Mouse (Mus musculus) heart, embryonic 15.5 days (tissue): ENCODE results near the gene Iffo2. TPM values are rescaled to one million over a fixed set of nuclear protein-coding genes. Genes with fewer than 3 reads are reported as not detected.

Source experiments
- ATAC-seq: fragments of 200-750 bp; cut with Nextera tagmentation; replicated peaks from 2 replicates; pipeline ENCODE4 v1.8.0; 2017; ENCODE audit warnings: low read depth, moderate TSS enrichment; ENCODE audit not compliant: insufficient number of reproducible peaks, insufficient read depth, low FRiP score
- H3K27ac ChIP-seq: fragments of 300-500 bp; sonication (generic); 2 replicates; pipeline ENCODE4 v1.5.1; 2015; ENCODE audit warnings: mild to moderate bottlenecking, inconsistent platforms
- H3K27me3 ChIP-seq: fragments of 300-500 bp; sonication (generic); 2 replicates; pipeline ENCODE4 v1.6.1; 2015; ENCODE audit warnings: inconsistent platforms
- H3K36me3 ChIP-seq: fragments of 300-500 bp; sonication (generic); 2 replicates; pipeline ENCODE4 v1.6.1; 2015; ENCODE audit warnings: mild to moderate bottlenecking, inconsistent platforms
- H3K4me1 ChIP-seq: fragments of 300-500 bp; sonication (generic); replicated peaks from 2 replicates; pipeline ENCODE4 v1.6.1; 2015; ENCODE audit warnings: inconsistent platforms
- H3K4me2 ChIP-seq: fragments of 300-500 bp; sonication (generic); 2 replicates; pipeline ENCODE4 v1.6.1; 2015; ENCODE audit warnings: inconsistent platforms, mild to moderate bottlenecking, moderate library complexity
- H3K4me3 ChIP-seq: fragments of 300-500 bp; sonication (generic); 2 replicates; pipeline ENCODE4 v1.5.1; 2015; ENCODE audit warnings: mild to moderate bottlenecking, inconsistent platforms
- H3K9ac ChIP-seq: fragments of 300-500 bp; sonication (generic); 2 replicates; pipeline ENCODE4 v1.6.1; 2015; ENCODE audit warnings: mild to moderate bottlenecking, inconsistent platforms
- H3K9me3 ChIP-seq: fragments of 300-500 bp; sonication (generic); replicated peaks from 2 replicates; pipeline ENCODE4 v1.6.1; 2016; ENCODE audit warnings: inconsistent platforms
- WGBS: fragments of 180-500 bp; shearing (Covaris S2); methylation state at CpG from one replicate; pipeline ENCODE4 v1.1.7; 2015; ENCODE audit warnings: mixed read lengths; 5-methylcytosine and 5-hydroxymethylcytosine counted together
- microRNA-seq: library from miRNA; unstranded; fragments of <30 nt; microRNA quantifications from one replicate; pipeline ENCODE4, GENCODE M21; 2016
- polyA plus RNA-seq: library from polyadenylated mRNA; unstranded; fragments of >200 nt; fragmentation: Nextera tagmentation; extraction: Ambion mirVana; gene quantifications from 2 replicates; pipeline ENCODE4 v1.2.1, GENCODE M21; 2015

Iffo2 gene
- polyA plus RNA-seq, 1 experiment from 2014 or later: 3.4 TPM

DNA sequence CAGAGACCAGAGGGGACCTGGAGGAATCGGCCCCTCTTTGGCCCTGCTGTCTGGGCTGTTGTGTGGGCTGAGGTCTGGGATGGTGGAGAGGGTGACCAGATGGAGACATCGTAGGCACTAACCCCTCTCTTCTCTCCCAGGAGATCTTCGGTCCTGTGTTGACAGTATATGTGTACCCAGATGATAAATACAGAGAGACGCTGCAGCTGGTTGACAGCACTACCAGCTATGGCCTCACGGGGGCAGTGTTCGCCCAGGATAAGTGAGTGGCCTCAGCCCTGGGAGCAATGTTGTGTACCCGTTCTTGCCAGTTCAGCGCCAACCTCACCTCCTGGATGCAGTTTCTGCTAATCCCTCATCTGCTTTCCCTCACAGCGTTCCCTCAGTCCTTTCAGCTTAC, 113.6 kb downstream of the Iffo2 start:
- Histone ChIP-seq H3K4me2 (no peak overlapping the region), H3K36me3 (peaks cover 3% of the 10 kb centered on the region; the same call in 1 of the 2 replicates), H3K27me3 (peaks cover 34% of the 10 kb centered on the region), H3K9me3 (no peaks in the 10 kb centered on the region), H3K27ac (no peak overlapping the region), H3K4me3 (no peak overlapping the region), H3K4me1 (peaks cover 14% of the 10 kb centered on the region), H3K9ac (no peak overlapping the region)
- no peak for ATAC-seq
- WGBS: 16% methylated on average over 9 of the region's 9 CpGs

DNA sequence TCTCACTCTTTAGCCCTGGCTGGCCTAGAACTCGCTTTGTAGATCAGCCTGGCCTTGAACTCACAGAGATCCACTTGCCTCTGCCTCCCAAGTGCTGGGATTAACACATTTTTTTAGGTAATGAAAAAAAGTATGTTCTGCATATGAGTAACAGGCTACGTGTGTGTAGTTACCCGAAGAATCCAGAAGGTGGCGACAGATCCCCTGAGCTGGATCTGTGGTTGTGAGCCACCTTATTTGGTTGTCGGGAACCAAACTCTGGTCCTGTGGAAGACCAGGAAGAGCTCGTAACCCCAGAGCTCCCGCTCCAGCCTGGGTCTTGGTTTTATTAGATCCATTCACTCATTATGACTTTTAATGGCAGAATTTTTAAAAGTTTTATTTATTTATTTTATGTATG, 116.6 kb downstream of the Iffo2 start:
- peaks cover 6% of the 10 kb centered on the region for H3K4me1 ChIP-seq
- H3K27ac ChIP-seq: no peak overlapping the region
- H3K4me3 ChIP-seq: no peak overlapping the region
- peaks cover 3% of the 10 kb centered on the region; the same call in 1 of the 2 replicates for H3K36me3 ChIP-seq
- H3K9ac ChIP-seq: no peak overlapping the region
- no peak overlapping the region for H3K4me2 ChIP-seq
- WGBS: 81% methylated on average over 7 of the region's 7 CpGs
- peaks cover 14% of the 10 kb centered on the region for H3K27me3 ChIP-seq
- ATAC-seq: no peak
- H3K9me3 ChIP-seq: no peaks in the 10 kb centered on the region

DNA sequence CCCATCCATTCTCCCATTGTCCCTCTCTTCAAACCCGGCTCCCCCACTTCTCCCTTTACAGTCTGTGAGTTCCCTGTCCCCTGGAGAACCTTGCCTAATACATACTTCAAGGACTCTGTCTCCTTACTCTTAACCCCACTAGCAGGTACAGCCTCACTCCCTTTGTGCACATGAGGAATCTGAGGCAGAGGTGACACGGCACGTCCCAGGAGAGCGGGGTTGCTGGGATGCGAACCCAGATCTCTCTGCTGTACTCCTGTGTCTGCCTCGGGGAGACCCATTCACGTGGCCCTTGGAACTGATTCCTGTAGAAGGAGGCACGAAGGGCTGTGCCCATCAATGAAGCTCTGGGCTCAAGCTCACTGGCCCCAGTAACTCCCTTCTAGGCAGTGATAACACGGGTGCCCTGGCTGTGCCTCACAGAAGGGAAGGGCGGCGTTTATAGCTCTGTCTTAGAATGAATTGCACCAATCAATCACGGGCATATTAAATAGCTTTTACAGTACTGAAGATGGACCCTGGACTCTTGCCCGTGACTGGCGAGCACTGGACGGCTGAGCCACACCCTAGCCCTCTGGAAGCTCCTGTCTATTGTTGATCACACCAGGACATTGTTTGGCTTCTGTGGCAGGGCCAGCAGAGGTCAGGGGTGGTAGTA, 119.9 kb downstream of the Iffo2 start:
- H3K9me3 ChIP-seq: no peaks in the 10 kb centered on the region
- H3K27me3 ChIP-seq: no peaks in the 10 kb centered on the region
- no peak overlapping the region for H3K4me3 ChIP-seq
- H3K4me1 ChIP-seq: no peaks in the 10 kb centered on the region
- H3K36me3 ChIP-seq: no peaks in the 10 kb centered on the region
- no peak overlapping the region for H3K9ac ChIP-seq
- 77% methylated on average over 15 of the region's 15 CpGs for WGBS
- H3K4me2 ChIP-seq: no peak overlapping the region
- no peak for ATAC-seq
- H3K27ac ChIP-seq: no peak overlapping the region

DNA sequence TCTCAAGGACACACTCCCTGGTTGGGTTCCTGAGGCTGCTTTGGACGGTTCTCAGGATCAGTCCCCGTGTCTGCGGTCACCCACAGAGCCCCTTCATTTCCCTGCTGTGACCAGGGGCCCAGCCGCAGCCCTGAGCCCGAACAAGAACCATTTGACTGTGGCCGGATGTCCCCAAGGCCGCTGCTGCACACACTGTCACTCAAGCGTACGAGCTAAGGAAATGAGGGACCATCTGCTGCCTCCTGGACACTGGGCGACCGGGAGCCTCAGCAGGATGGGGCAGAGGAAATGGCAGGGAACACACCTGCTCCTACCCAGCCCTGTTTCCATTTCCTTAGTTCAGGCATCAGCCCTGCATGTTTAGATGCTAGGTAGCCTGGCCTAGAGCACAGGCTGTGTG, 120.6 kb downstream of the Iffo2 start:
- Histone ChIP-seq H3K4me2 (no peak overlapping the region), H3K4me1 (no peaks in the 10 kb centered on the region), H3K27ac (no peak overlapping the region), H3K36me3 (no peaks in the 10 kb centered on the region), H3K9me3 (no peaks in the 10 kb centered on the region), H3K27me3 (no peaks in the 10 kb centered on the region), H3K9ac (no peak overlapping the region), H3K4me3 (no peak overlapping the region)
- WGBS: 69% methylated on average over 11 of the region's 11 CpGs
- 0 out of 2 replicates have a peak, but pooled peaks have one; percentile 19 for ATAC-seq

DNA sequence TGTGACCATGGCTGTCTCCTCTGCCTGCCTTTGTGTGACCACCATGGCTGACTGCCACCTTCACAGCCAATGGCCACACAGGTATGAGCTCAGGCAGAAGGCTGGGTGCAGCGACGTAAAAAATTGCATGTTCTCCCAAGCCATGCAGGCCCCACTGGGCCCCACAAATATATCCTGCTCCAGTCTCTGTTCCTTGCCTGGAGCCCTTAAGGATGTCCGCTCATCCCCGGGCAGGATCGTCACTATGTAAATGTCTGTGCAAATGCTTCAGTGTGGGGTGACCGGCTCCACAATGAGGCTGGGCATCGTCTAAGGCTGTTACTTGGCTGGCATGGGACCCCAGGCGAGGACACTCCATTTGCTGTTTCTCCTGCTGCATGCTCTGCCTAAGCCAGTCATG, 122.9 kb downstream of the Iffo2 start, which contains the start of gene Tas1r2:
Gene Tas1r2, plus strand, starts transcription at position 301 of the 400 bp plus-strand sequence.
- H3K9me3 ChIP-seq: no peaks in the 10 kb centered on the region
- H3K4me2 ChIP-seq: no peak within 1 kb of the TSS
- H3K27me3 ChIP-seq: no peaks in the 10 kb centered on the region
- 79% methylated on average over 8 of the region's 8 CpGs for WGBS
- no peaks in the 10 kb centered on the region for H3K4me1 ChIP-seq
- H3K36me3 ChIP-seq: no peaks in the 10 kb centered on the region
- no peak within 1 kb of the TSS for H3K27ac ChIP-seq
- no peak for ATAC-seq
- H3K9ac ChIP-seq: no peak within 1 kb of the TSS
- H3K4me3 ChIP-seq: no peak within 1 kb of the TSS

DNA sequence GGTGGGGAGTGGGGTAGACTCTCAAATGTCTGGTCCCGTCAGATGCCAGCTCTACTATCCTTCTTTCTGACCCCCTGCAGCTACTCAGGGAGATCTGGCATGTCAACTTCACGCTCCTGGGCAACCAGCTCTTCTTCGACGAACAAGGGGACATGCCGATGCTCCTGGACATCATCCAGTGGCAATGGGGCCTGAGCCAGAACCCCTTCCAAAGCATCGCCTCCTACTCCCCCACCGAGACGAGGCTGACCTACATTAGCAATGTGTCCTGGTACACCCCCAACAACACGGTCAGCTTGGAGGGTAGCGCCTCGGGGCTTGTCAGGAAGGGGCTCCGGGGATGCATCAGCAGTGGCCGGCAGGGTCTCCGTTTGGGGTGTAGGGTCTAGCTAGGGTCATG, 131.5 kb downstream of the Iffo2 start:
- Histone ChIP-seq H3K4me2 (no peak overlapping the region), H3K27ac (no peak overlapping the region), H3K9me3 (no peaks in the 10 kb centered on the region), H3K9ac (no peak overlapping the region), H3K36me3 (no peaks in the 10 kb centered on the region), H3K27me3 (0 out of 2 replicates have a peak, but pooled peaks cover 7% of the 10 kb centered on the region), H3K4me3 (no peak overlapping the region), H3K4me1 (no peaks in the 10 kb centered on the region)
- no peak for ATAC-seq
- WGBS: 80% methylated on average over 14 of the region's 14 CpGs

DNA sequence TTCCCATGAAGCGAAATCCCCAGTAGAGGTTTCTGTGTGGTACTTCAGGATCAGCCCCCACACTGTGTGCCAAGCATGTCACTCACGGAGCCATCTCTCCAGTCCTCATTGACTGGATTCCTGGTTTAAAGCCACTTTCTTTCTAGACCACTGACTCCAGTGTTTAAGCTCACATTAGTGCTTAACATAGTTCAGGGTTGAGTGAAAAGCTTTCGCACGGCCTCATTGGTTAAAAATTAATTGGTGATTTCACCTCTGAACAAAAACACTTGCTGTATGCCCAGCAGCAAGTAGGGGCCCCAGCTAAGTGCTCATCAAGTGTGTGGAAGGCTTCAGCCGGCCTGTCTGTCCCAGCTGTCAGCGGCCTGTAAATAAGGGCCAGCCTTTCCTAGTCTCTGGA, 137.3 kb downstream of the Iffo2 start:
- Histone ChIP-seq H3K9ac (no peak overlapping the region), H3K4me2 (no peak overlapping the region), H3K36me3 (no peaks in the 10 kb centered on the region), H3K27me3 (0 out of 2 replicates have a peak, but pooled peaks cover 7% of the 10 kb centered on the region), H3K4me3 (no peak overlapping the region), H3K9me3 (no peaks in the 10 kb centered on the region), H3K27ac (no peak overlapping the region), H3K4me1 (0 out of 2 replicates have a peak, but pooled peaks cover 2% of the 10 kb centered on the region)
- WGBS: 64% methylated on average over 6 of the region's 6 CpGs
- ATAC-seq: no peak

DNA sequence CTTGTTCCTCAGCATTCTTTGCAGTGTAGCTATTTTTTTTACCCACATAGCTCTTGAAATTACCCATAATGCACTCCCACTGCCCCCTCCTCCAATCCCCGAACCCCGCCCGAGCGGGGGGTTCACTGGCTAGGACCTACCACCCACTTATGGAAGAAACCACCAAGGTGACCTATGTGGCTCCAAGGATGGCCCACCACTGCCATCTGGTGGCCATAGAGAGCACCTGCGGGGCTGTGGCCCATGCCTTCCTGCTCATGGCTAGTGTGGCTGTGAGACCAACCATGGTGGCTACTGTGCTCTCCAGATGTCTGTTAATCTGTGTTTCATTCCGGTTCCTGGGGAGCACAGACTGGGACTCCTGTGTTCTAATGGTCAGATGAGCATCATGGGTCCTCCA, 139.5 kb downstream of the Iffo2 start:
- ATAC-seq: 0 out of 2 replicates have a peak, but pooled peaks have one; percentile 25
- Histone ChIP-seq H3K4me3 (no peak overlapping the region), H3K36me3 (no peaks in the 10 kb centered on the region), H3K9me3 (no peaks in the 10 kb centered on the region), H3K27me3 (peaks cover 7% of the 10 kb centered on the region; the same call in 1 of the 2 replicates), H3K4me2 (no peak overlapping the region), H3K9ac (no peak overlapping the region), H3K27ac (no peak overlapping the region), H3K4me1 (0 out of 2 replicates have a peak, but pooled peaks cover 2% of the 10 kb centered on the region)
- WGBS: 9% methylated on average over 6 of the region's 6 CpGs

Small RNA genes lying within 50 kb of the gene (microRNA-seq; reads per million reads assigned to microRNA genes)
- gene Gm25571 (not detected), gene Mir7020 (not detected)

Other genes with a start within 250 kb of the Iffo2 start
- gene Pqlc2, start 219.8 kb upstream of the Iffo2 start, polyA plus RNA-seq: 6.8 and 9.6 TPM in 2 replicates
- gene Akr7a5, start 219.8 kb upstream of the Iffo2 start, polyA plus RNA-seq: 58.1 and 76.7 TPM in 2 replicates
- 59.4 and 78.8 TPM in 2 replicates for gene Mrto4, start 178.0 kb upstream of the Iffo2 start, polyA plus RNA-seq
- 35.4 and 40.1 TPM in 2 replicates for gene Emc1, start 178.0 kb upstream of the Iffo2 start, polyA plus RNA-seq
- 49.1 and 65.6 TPM in 2 replicates for gene Ubr4, start 177.9 kb upstream of the Iffo2 start, polyA plus RNA-seq
- 0.05 TPM in 1 of 2 replicates, not detected in the other for gene Gm21969, start 72.6 kb downstream of the Iffo2 start, polyA plus RNA-seq
- 25.2 and 33.2 TPM in 2 replicates for gene Aldh4a1, start 92.3 kb downstream of the Iffo2 start, polyA plus RNA-seq
- not detected in 2 replicates for gene Tas1r2, start 123.0 kb downstream of the Iffo2 start, polyA plus RNA-seq